Mouse (Mus musculus) gastrocnemius, postnatal 4 days (tissue): ENCODE results near the gene Armcx5. TPM values are rescaled to one million over a fixed set of nuclear protein-coding genes. Genes with fewer than 3 reads are reported as not detected.
A peak's percentile ranks its signal among the peaks of the same experiment; 100 is the strongest.
"Not testable (repeated sequence)": the region's sequence is repeated elsewhere in the genome, so short reads cannot be mapped to it uniquely, and the experiment has no call there.

Experiments used
- DNase-seq, 2 experiments: peaks; one replicate each; pipeline ENCODE4 v3.0.0; 2021 to 2022; ENCODE audit warnings: low spot score in 2 of 2, mixed read lengths in 2 of 2
- long read RNA-seq, 2 experiments: library from polyadenylated mRNA; stranded (forward); transcript quantifications; one replicate each; pipeline ENCODE4 v2.0.0; 2021
- total RNA-seq, 2 experiments: library from RNA; stranded (reverse); gene quantifications; 2 replicates each; pipeline ENCODE4 v1.2.3; 2021

The Armcx5 gene
- total RNA-seq, result 1 to 10 TPM; 9.1 to 9.7 TPM
- long read RNA-seq, experiment 1, transcript Armcx5-201 (4 exons, 2,779 nt), result major isoform, 9 of 10 reads
- long read RNA-seq, experiment 1, partial matches to known transcripts, result 0 of 10 reads
- long read RNA-seq, experiment 1, other reads (novel, unspliced or antisense), result 1 of 10 reads
- long read RNA-seq, experiment 2, transcript Armcx5-201 (4 exons, 2,779 nt), result major isoform, 12 of 17 reads
- long read RNA-seq, experiment 2, partial matches to known transcripts, result 0 of 17 reads
- long read RNA-seq, experiment 2, other reads (novel, unspliced or antisense), result 2 of 17 reads

DNA sequence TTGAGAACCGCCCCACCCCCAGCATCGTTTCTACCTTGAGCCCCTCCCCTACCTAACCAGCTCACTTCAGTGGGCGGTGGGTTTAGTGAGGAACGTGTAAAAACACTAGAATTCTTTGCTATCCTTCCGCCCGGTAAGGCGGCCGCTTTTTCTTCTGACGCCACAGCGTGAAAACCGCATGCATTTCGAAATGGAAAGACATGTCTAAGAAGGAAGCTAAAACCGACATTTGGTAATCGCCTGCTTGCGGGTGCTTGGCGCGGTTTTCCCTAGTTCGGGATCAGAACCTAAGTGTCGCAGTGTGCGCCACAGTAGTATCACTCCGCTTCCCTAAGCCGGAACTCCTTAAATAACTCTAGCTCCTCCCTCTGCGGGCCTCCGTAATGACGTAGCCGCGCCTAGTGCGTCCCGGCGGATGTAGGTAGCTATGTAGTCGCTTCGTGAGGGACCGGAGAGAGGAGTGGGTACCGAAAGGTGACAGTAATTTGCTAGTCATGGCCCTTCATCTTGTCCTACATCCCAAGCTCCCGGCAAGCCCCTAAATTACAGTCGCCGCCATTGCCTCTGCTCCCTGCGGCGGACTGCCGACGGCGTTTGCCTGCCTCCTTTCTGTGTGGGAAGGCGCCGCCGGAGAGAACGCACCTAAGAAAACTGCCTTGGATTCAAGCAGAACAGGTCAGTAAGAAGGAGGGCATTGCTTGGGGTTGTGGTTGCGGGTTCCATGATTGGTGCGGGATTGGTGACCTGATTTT is at the start of gene Armcx5, which contains the start of gene Gprasp1:
Gene Armcx5, plus strand, starts transcription at position 430 of the 752 bp plus-strand sequence.
Gene Gprasp1, plus strand, starts transcription at position 430 of the 752 bp plus-strand sequence.
- DNase-seq, result peak; percentile 48 to 84

DNA sequence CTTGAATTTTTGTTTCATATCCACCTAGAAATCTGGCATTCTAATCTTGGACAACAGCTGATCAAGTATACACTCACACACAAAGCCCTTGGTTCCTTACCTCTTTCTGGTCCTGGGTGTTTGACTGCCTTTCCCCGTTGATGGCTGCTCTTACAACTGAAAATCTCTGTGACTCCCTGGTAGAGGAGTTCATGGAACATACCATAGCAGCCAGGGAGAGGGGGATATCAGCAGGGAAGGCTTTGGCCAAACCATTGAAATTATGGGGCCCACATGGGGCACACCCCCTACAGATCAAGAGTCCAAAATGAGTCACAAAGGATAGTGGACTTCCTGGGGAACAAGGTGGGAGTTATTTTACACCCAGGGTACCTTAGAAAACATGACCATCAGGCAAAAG is 48.9 kb upstream of the Armcx5 start, which contains the start of gene Tcp11x2:
Gene Tcp11x2, minus strand, starts transcription at position 158 of the 400 bp plus-strand sequence.
- DNase-seq, result no peak

DNA sequence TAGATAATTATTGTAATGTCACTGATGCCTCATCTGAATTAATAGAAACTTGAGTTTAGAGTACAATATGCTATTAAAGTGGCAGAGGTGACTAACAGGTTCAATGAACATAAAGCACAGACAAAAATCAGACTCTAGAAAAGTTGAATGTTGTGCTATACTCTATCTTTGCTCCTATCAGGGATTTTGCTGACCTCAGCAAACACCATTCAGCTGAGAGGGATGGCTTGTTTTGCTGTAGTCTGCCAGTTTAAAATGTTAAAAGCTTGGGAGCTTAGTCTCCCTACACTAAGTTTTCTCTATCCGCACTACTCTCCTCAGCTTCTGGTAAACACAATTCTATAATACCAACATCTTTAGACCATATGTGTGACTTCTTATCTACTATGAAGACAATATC is 39.4 kb upstream of the Armcx5 start:
- no peak for DNase-seq

DNA sequence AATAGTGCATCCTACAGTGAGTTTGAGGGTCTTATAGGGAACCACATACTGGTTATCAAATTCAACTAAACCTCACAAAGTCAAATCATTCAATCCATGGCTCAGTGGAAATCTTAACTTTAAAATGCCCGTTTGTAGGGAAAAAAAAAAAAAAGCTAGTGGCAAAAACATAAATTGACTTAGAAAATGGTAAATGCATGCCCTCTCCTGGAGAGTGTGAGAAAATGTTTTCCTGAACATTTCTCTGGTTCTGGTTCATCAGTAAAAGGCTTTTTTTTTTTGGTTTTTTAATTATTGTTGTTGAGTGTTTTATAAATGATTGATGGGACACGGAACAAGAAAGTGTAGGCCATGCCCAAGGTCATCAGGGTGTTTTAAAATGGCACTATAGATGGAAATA is 38.2 kb upstream of the Armcx5 start:
- DNase-seq, result no peak

DNA sequence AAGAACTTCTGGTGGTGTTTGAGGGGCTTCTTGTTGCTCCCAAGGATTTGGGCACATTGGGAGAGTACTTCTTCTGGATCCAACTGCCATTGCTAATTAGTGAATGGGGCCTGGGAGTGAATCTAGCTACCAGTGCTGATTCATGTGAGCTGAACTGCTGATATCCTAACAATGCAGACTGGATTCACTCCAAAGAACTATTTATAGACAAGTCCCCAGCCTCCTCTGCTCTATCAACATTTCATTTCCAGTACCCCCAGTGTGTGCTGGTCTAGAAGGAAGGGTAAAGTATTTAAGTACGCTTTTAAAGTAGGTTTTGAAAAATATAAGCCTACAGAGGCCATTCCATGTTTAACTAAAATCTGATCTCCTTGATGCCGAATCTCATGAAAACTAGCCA is 29.7 kb upstream of the Armcx5 start:
- DNase-seq, result no peak

DNA sequence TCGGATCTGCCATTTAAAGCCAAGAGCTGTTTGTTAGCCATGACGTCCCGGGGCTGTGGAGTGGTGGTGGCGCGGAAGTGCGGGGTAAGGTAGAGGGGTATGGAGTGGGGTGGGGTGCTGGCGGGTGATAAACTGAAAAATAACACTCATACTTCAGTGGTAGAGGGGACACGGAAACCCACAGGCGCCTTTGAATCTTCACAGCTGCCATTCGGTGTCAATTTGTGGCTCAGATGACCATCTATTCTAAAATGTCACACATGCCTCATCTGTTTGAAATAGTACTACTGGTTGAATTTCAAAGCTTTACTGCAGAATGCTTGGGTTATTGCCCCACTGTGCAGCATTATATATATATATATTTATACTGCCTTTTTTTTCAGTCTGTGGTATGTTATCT is 17.4 kb upstream of the Armcx5 start, which contains the start of gene Tmsb15a:
Gene Tmsb15a, minus strand, starts transcription at position 101 of the 400 bp plus-strand sequence.
- no peak for DNase-seq

DNA sequence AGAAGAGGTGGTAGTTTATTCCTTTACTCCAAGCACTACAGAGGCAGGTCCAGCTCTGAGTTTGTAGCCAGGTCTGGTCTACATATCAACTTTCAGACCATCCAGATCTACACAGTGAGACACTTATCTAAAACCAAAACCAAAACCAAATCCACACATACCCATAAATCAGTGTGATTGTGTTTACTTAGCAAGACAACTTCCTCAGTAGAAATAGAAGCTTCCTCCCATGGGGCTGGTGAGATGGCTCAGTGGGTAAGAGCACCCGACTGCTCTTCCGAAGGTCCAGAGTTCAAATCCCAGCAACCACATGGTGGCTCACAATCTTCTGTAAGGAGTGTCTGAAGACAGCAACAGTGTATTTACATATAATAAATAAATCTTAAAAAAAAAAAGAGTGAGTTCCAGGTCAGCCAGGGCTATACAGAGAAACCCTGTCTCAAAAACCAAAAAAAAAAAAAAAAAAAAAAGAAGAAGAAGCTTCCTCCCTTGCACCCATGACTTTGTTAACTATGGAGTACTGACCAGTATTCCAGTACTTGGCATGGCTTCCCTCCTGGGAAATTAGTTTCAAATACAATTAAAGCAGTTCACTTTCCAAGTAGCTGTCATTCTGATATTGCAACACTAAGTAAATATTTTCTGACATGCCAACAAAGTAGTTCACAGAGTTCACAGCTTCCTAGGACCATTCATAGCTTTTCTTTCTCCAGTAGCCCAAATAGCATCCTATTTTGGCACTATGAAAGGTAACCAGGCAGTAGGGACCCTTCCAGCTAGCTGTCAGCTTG is 3.6 kb upstream of the Armcx5 start:
- DNase-seq, result no peak

DNA sequence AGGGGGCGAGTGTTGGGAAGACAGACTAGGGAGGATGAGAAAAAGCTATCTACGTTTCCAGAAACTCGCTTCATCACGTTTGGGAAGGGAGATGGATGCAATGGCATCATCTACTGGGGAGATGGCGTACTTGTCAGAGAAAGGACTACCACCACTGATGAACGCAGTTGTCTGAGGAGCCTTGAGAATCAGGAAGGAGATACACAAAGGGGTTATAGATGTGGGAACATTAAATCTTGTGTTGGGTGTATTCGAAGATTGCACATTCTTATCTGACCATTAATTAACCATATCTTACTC is 473 bp downstream of the Armcx5 start:
- DNase-seq, result no peak

DNA sequence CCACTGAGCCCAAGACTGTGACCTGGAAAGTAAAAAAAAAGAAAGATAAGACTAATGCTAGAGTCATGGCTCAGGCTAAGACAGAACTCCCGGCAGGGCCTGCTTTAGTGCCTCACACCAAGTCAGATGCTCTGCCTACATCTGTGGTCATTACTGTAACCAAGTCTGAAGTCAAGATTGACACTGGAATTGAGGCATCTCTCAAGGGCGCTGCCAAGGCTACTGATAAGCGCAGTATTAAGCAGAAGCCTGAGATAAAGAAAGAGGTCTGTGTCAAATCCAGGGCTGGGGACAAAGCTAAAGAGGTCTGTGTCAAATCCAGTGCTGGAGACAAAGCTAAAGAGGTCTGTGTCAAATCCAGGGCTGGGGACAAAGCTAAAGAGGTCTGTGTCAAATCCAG is 2.8 kb downstream of the Armcx5 start:
- not testable (repeated sequence) for DNase-seq

DNA sequence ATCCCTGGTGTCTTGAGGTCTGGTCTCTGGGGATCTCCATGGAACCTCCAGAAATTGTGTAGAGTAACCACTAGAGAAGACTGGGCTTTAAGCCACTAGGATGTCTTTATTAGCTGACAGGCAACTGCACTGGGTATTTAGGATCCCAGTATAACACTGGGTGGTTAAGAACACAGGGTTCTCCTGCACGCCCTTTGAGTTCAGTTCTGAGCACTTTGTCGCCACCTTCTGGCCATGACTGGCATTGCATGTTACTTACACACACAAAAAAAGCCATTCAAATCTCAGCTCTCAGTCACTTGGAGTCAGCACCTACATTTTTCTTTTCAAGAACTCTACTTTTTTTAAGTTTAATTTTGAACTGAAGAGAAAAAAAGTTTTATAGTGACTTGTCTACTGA is 10.3 kb downstream of the Armcx5 start:
- DNase-seq, result peak; percentile 37 to 52

DNA sequence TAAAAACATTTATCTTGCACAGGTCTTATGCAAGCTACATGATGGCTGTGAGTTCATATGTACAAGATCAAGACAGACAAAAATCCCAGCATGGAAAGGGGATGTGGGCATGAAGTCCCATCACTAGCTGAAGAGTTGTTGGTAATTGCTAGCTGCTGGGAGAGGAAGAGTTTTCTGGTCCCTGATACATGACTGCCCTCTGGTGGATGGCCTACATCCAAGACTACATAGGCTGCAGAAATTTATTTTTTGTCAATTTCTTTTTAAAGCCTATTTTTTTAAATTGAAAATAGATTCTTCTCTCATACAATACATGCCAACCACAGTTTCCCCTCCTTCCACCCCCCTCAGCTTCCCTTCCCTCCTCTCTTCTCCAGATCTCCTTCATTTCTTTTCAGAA is 19.2 kb downstream of the Armcx5 start:
- DNase-seq, result peak in 1 of 2 experiments; percentile 37

DNA sequence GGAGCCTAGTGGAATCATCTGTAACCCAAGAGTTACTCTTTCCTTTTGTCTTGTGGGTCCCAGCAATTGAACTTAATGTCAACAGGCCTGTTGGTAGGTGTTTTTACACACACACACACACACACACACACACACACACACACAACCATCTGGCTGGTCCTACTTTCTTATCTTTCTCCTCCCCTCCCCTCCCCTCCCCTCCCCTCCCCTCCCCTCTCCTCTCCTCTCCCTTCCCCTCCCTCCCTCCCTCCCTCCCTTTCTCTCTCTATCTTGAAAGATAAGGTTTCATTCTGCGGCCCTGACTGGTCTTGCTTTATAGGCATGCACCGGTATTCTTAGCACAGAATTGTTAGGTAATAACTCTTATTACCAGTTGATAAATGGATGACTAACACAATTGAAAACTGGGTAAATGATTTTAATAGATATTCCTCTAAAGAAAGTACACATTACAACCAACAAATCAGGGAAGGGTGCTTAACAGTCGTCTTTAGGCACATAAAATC is 25.6 kb downstream of the Armcx5 start:
- DNase-seq, result no peak

DNA sequence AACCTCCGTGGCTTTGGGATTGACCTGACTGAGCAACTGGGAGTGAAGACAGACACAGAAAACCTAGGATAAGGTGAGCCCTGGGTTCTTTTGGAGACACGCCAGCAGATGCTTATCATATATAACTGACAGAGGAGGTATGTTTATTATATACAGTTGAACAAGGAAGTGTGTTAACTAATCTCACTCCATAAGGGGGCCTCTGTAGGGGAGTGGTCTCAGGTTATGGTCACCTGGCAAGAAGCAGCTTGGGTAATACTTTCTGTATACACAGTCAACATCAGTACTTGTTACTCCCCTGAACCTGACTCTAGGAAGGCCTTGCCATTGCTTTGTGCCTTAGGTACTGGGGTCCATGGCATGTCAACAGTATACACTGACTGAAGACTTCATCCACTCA is 26.0 kb downstream of the Armcx5 start:
- no peak for DNase-seq

DNA sequence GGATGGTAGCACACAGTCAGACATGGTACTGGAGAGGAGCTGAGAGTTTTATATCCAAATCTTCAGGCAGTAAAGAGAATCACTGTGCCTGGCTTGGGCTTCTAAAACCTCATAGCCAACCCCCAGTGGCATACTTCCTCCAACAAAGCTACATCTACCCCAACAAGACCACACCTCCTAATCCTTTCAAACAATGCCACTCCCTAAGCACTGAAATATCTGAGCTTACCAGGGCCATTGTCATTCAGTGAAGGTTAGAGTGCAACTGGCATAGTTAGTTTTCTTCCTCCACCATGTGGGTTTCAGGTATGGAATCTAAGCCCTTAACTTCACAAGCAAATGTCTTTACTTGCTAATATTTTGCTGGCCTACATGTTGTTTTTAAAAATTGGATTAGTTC is 49.0 kb downstream of the Armcx5 start:
- DNase-seq, result no peak

DNA sequence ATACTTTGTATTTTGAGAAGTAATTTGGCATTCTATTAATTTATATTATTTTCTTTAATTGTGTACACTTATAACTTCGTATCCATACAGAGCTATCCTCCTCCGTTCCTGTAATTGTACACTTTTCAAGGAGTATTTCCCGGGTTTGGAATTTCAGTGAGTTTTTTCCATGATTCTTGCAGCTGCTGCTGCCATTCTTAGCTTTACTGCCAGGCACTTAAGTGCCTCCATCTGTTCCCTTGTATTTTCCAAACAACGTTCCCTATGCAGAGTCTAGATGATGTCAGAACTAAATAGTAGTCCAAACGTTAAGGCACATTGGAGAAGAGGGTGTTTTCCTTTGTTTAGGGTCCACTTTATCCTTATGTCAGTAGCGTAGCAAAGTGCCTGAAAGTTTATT is 49.8 kb downstream of the Armcx5 start:
- no peak for DNase-seq

DNA sequence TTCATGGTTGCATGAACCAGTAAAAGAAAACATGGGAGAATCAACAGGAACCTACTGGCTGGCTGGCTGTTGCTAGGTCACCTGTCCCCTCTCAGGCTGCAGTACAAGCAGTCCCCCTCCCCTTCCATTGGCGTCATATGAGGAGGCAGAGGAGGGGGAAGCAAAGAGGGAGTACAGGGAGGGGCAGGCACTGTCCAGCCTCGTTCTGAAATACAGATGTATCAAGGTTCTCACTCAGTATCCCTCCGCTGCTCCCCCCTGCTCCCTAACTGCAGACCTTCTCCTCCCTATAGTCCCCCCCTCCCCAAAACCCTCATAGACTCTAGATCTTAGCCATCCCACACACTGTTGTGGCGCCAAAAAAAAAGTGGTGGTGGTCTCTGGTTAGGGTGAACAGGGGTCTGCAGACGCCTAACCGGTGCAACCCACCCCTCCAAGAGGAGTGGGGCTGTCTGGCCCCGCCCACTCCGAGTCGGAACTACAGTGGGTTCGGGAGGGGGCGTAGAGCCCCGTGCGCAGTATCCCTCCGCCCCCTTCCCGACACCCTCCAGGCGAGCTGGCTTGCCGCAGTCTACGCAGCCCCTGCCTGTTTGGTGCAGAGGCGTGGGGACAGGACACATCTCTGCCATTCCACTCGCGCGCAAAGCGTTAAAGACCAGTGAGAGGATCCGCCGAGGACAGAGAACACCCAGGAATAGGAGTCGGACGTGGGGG is 53.2 kb downstream of the Armcx5 start:
- DNase-seq, result peak; percentile 34 to 59

DNA sequence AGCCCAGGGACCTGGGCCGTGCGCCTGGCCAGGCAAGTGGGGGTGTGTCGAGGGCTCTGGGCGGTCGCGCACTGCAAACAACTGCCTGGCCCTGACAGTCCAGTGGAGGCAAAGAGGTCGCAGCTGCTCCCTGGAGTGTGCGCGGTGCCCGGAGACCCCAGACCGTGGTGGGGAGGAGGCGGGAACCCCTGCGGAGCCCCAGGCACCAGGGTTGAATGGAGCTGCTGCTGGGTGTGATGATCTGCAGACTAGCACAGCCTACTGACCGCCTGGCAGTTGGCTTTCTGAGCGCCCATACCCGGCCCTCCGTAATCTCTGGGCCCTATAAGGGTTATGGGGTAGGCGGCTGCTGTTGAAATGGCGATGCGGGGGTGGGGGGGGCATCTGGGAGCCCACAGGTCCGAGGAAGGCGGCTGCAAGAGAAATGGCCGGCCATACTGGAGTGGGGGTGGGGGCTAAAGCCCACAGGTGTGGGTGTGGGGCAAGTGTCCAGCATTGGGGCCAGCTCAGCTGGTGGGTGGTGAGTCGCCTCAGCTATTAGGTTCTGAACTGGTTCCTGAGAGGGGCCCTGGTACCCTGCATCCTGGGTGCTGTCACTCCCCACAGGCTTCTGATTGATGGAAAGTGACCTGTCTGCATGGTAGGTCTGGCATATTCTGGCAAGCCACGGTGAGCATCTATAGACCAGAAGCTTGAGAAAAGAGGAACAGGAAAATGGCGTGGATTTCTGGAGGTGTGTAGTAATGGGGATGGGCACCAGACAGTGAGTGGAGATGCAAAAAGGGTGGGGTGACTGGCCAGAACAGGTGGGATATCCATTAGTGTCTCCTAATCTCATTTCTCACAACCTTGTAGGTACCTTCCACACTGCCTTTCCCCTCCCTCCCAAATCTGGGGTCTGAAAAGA is 54.0 kb downstream of the Armcx5 start:
- DNase-seq, result peak in 1 of 2 experiments; percentile 7
